Mouse (Mus musculus) megakaryocyte, embryonic 14.5 days (primary cell): ENCODE results near the gene Mccc1.

Source experiments
- FLI1 ChIP-seq: IDR thresholded peaks from 2 replicates; pipeline ENCODE4 v1.6.1; 2012; ENCODE audit warnings: low read length, inconsistent platforms, mixed read lengths
- GATA1 ChIP-seq: IDR thresholded peaks from 3 replicates; pipeline ENCODE4 v1.6.1; 2012; ENCODE audit warnings: mixed read lengths, low read length, inconsistent platforms, borderline replicate concordance

GRCm38 (mm10) chr3:35972985-35973384 lies 27.5 kb downstream of the Mccc1 start:
- no peak for TF ChIP-seq GATA1
- no peak for TF ChIP-seq FLI1
